Mouse (Mus musculus): Measurements from ENCODE around the gene Morc1. TPM values are rescaled to one million over a fixed set of nuclear protein-coding genes. Genes with fewer than 3 reads are reported as not detected.

Gene Morc1
- polyA plus RNA-seq, 2 experiments from 2014 or later: 0.36 to 0.63 TPM

DNA sequence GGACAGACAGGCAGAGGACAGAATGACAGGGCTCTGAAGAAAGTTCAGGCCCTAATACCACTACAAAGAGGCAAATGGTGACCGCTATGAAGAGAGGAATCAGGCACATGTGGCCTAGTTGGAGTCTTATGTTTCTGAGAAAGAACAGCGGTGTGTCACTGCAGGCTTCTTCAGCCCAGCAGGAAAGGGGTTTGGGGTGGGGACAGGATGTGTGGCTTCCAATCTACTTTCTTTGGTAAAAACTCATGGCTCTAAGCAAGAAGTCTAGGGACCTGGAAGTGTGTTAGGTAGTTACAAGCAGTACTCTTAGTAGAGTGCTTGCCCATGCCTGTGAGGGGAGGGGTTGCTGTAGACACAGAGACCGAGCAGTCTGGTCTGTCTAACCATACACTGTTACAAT is 196.3 kb downstream of the Morc1 start:
- ATAC-seq: peak; percentile 56

DNA sequence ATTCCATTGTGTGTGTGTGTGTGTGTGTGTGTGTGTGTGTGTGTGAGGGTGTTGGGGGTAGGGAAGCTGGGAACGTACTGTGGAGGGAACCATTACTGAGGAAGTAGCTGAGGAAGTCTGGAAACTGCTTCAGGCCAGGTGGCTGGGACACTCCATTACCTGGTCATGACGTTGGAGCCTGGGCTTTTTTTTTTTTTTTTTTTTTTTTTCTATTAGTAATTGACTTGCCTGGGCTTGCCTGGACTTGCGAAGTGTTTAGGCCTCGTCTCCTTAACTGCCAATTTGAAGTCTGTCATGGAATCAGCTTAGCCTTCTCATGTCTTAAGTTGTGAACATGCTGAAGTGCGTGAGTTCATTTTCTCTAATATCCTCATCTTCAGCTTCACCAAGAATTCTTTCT is 198.7 kb downstream of the Morc1 start:
- no peak for ATAC-seq

DNA sequence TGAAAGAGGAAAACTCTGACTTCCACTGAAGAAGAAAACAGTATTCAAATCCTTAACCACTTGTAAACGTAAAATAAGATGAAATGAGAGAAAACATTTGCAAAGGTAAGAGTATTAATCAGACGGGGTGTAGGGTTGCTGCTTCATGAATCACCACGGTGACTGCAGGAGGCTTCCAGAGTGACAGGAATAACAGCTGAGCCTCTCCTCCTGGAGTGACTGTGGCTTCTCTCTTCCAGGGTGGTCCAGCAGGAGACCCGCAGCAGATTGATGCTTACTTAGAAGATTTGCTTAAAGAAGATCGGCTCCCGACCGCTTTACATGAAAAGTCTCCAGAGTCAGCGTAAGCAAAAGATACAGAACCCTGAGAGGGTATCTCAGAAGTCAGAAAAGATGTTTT is 199.4 kb downstream of the Morc1 start:
- ATAC-seq: no peak

DNA sequence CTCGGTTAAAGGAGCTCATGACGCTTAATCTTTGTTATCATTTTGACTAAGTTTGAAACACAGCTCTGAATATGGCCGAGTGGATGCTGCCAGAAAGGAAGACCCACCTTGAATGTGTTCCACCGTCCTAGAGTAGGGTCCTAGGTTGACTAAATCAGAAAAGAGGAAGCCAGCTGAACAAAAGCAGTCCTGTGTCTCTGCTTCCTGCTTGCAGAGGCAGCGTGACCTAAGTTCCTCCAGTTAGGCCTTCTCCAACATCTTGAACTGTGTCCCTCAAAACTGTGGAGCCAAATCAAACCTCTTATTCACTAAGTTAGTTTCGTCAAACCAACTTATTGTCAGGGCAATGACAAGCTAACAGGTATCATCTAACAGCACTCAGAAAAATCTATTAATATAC is 201.3 kb downstream of the Morc1 start:
- ATAC-seq: no peak

DNA sequence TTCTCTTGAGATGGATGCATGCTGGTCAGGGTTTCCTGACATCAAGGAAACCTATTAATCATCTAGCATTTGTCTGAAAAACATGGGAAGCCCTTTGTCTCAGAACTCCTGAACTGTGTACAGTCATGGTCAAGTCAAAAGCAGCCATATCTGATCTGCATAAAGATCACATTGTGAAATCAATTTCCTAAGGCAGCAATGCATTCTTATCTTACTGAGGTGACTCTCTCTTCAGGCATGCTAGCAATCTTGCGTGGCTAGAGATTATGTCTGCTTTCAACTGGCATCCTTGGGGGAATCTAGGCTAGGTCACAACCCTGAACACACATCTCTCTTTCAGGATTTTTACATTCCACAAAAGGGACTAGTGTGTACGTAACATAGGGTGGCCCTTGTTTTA is 215.2 kb downstream of the Morc1 start:
- no peak for ATAC-seq

DNA sequence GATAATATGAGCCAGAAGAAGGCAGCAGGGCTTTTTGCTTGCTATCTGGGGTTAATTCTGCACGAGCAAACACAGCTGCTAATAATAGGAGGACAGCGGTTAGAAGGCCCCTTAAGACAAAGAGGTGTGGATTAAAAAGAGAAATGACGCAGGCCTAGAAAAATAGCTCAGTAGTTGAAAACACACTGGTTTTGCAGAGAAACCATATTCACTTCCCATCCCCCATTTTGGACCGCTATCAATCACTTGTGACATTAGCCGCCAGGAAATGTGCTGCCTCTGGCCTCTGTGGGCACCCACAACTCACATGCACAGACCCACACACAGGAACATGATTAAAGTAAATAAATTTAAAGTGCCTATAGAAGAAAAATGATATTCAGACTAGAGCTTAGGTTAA is 240.7 kb downstream of the Morc1 start:
- peak; percentile 58 for ATAC-seq

DNA sequence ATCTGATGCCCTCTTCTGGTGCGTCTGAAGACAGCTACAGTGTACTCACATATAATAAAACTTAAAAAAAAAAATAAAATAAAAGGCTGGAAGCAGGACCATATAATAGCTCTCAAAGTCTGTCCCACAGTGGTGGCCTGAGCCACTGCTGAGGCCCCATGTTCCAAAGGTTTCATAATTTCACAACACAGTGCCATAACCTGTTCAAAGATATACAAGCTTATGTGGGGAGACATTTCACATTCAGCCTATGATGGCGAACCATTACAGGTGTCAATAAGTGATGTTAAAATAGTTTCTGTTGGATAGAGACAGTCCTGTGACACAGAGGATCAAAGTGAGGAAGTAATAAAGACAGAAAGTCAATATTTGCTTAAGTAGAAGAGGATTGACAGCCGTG is 241.6 kb downstream of the Morc1 start:
- no peak for ATAC-seq

DNA sequence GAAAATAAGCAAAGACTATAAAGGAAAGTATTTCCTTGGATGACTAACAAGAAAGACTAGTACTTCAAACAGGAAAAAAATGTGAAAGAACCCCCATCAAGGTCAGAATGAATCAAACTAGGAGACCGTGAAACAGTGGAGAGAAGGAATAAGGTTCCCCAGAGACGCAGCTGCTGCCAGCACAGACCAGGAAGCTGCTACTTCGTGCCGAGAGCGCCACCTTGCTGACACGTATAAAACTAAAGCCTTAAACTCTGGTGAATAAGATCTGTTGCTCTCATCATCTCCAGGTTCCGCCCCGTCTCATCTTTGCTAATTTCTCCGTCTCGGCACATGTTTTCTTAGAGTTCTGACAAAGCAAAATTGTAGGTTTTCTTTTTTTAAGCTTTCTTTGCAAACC is 244.6 kb downstream of the Morc1 start:
- peak; percentile 87 for ATAC-seq

DNA sequence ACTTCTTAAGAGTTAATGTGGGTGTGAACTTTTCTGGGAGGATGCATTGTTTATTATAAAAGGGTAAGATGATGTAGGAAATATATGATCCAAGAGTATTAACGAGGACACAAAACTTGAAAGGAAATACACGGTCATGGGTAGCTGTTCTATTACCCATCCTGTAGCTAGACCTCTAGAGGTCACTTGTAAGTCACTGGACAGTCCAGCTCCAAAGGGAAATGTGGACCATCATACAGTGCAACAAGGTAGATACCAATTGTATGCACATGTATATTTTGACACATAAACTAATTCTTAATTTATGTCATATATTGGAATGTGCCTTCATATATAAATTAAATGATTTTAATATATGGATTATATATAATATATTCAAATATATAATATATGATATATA is 245.2 kb downstream of the Morc1 start:
- ATAC-seq: no peak

DNA sequence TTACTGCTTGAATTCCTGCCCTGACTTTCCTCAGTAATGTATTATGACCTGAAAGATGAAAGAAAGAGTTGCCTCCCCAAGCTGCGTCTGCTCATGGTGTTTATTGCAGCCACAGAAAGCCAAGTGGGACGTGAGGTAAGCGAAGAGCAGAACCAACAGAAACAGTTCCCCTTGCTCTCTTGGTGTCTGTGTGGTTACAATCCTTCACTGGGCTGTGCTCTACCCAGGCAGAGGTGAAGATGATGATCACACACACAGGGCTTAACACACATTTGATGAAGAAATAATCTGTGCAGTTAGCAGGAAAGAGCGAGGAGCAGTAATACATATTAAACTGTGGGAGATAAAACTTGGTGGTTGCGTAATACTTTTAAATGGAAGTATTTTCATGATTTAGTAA is 246.3 kb downstream of the Morc1 start:
- ATAC-seq: no peak

DNA sequence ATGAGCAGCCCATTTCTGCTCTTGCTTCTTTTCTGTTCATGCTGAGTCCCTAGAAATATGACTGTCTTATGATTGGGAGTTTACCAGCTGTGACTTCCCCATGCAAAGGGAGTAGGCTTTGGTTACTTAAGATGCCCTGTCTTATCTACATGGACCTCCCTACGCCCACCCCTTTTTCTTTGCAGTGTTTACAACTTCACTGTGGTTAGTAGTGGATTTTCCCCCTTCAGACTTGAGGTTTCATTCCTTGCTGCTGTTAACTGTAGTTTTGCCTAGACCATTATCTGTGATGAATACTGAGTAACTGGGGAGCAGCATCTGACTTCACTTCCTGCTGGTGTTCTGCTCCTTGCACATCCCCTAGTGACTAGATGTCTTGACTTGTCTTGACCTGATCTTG is 247.0 kb downstream of the Morc1 start:
- ATAC-seq: peak; percentile 42

Other genes starting within 250 kb of the Morc1 start
- not detected for gene Dppa4, start 147.5 kb upstream of the Morc1 start, polyA plus RNA-seq (2017; shearing (Covaris generic))
- not detected for gene Dppa2, start 127.3 kb upstream of the Morc1 start, polyA plus RNA-seq (2017; shearing (Covaris generic))
- gene Gm5485, start 18.8 kb upstream of the Morc1 start, polyA plus RNA-seq (2017; shearing (Covaris generic)): not detected